Mouse (Mus musculus) cerebellum, adult 2 months (tissue): ENCODE data around the gene Tmem108.

Experiments
- CTCF ChIP-seq: fragments of 200-500 bp; IDR thresholded peaks from 2 replicates; pipeline ENCODE4 v1.5.1; 2011; ENCODE audit warnings: low read depth, mild to moderate bottlenecking, control low read depth, low read length, moderate library complexity, borderline replicate concordance; ENCODE audit not compliant: insufficient read depth
- POLR2A ChIP-seq: fragments of 200-500 bp; IDR thresholded peaks from 2 replicates; pipeline ENCODE4 v1.6.1; 2011; ENCODE audit warnings: low read length, control low read depth, borderline replicate concordance; ENCODE audit not compliant: insufficient read depth

- TF ChIP-seq CTCF, result no peak
- TF ChIP-seq POLR2A, result no peak
Observed at GRCm38 (mm10) chr9:103512257-103512656, 249.4 kb downstream of the Tmem108 start.
